Mouse (Mus musculus): ENCODE measurements around the gene Helt.

The Helt gene

DNA sequence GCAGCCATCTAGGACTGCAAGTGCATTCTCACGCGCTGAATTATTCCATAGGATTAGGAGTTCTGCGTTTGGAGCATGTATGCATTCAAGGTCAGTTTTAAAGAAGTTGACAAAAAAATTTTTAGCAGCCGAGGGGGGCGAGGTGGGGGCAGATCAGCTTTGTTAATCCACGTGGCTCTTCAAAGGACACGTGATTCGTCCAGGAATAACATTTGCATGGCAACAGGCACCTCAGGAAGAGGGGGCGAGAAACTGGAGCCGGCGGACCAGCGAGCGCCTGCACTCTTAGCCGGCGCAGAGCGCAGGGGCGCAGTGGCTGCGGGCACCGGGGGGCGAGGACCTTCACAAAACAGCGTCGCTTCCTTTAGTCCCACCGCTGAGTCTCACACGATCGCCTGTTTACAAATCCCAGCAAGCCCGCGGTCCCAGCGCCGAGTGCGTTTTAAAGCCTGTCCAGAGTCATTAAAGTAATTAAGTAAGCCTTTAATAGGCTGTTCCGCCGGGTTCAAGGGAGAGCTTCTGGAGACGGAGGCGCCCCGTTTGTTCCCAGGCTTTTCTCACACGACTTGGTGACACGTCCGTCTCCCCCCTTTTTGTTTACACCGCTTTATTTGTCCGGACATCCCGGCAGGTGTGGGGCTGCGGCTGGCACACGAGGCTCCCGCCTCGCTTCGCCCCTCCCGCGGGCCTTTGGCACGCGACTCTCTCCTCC is at the start of gene Helt:
TSS of gene Helt (minus strand) at position 491 of the 712 bp plus-strand sequence.
- no peak for DNase-seq

DNA sequence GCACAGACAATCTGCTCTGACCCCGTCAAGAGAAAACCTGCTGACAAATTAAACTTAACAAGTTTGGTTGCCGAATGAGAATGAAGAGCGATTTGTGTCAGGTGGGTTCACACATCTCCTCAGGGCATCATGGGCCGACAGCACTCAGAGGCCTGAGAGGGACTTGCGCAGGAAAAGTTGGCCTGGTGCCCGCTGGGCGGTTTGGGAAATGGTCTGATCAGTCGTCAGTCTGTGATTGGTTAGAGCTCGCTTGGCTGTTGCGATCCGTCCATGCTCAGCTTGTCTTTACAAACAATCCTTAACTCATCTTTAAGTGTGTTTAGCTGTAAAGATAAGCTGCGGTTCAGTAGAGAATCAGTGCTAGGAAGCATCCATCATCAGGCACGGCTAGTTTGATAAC is 47.8 kb upstream of the Helt start:
- peak; percentile 23 for DNase-seq

DNA sequence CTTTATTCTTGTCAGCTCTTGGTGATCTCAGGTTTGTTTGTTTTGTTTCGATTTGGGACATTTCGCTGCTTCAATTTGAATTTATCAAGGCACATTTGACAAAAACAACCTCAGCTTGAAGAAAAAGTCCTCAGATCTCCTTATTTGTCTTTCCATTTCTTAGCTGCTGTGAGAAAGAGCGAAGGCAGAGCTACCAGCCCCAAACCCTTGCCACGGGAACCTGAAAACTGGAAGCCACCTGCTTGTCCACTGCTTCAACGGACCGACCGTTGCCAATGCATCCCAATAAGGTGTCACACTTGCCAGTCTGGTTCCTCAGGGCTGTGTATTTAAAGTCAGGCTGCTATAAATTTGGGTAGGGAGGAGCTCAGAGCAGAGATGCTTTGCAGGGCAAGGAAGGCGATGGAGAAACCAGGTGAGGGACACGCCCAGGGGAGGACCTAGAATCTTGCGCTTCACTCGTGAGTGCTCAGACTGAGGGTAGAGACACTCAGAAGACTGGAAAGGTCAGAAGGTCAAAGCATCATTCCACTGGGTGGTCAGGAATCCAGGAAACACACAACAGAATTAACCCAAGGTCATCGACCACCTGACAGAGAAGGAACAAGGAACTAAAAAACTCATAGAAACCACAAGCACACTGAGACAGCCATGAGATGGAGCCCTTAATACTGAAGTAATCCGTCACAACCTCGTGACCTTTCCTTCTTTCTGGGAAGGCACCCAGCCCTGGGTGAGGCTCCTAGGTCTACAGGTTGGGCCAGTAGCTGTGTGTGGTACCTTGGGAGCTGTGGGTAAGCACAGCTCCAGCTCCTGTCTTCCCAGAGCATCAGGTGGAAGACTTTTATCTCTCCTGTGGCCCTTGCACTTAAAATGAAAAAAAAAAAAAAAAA is 46.2 kb upstream of the Helt start:
- DNase-seq: no peak

DNA sequence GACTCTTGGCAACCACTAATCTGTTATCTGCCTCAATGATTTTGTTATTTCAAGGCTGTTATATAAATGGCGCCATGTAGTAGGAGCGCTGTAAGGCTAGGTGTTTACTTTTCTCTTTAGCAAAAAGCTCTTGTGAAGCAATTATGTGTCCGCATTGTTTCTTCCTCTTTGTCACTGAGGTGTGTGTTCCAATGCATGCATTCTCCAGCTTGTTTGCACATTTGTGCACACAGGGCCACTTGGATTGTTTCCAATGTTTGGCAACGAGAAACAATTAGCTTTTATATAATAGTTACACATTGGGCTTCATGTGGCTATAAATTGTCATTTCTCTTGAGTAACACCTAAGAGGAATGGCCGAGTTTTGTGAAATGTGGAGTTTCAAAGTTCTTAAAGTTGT is 44.8 kb upstream of the Helt start:
- no peak for DNase-seq

DNA sequence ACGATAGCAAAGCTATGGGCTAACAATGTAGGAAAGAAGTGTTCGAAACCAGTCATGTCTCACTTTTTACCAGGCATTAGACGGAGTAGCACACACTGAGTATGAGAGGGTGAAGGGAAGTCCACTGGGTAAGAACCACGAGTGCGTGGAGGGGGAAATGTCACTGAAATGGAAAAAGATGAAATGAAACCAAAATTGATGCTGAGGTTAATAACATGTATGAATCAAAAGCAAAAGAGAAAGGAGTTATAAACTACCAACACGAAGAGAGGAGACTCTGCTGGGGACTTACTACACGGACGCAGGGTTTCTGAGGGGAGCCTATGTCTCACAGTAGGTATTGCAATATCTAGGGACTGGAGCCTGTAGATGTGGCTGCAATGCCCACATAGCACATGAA is 41.9 kb upstream of the Helt start:
- no peak for DNase-seq

DNA sequence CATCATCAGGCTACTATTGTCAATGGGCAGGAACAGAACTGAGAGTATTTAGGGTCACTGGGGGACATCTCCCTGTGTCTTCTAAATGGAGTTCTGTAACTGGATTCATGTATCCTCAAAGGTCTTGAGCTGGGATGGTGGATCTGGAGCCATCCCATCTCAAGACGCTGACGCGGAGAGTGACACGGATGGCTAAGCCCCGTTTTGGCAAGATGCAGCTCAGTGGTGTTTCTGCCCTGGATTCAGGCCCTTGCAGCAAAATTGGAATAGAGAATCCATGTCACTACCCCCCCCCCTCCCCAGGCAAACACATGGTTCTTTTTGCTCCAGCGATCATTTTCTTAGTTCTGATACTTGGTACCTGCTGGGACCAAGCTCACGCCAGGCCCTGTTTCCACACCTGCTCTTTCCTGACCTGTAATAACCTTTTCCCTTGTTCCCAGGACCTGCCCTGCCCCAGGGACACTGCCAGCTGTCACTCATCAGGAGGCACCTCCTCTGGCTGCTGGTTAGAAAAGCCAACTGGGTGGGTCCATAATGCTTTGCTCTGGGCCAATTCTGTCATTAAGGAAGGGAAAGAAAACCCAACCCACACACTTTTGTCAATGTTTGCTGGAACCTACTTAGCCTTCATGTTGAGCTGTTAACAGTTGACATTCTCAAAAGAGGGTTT is 38.1 kb upstream of the Helt start:
- no peak for DNase-seq

DNA sequence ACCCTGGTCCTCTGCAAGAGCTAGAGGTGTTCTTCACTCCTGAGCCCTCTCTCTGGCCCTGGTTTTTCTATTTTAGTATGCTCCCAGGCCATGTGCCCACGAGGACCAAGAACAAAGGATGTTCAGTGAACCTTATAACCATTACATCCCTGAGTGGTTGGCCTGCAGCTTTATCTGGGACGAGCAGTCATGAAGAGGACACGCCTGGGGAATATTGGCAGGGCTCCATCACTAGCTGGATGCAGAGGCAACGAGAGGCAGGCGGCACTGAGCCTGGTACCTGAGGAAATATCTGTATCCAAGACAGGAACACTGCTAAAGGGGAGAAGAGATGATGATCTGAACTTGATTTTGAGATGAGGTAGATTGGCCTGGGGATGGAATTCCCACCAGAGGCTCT is 37.3 kb upstream of the Helt start:
- DNase-seq: no peak

DNA sequence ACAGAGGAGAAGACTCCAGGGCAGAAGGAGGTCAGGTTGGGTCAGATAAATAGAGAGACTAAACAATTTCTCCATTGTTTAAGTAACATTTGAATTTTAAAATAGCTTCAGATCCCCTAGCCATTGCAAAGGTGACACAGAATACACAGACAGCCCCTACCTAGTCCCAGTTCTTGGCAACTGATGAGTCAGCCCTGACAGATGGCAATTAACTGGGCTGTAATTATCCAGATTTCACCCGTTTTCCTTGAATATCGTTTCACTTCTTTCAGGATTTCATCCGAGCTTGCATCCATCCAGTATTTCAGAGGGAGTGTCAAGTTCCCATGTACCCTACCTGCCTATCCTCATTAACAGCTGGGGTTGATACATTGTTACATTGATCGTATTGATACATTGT is 34.9 kb upstream of the Helt start:
- no peak for DNase-seq

DNA sequence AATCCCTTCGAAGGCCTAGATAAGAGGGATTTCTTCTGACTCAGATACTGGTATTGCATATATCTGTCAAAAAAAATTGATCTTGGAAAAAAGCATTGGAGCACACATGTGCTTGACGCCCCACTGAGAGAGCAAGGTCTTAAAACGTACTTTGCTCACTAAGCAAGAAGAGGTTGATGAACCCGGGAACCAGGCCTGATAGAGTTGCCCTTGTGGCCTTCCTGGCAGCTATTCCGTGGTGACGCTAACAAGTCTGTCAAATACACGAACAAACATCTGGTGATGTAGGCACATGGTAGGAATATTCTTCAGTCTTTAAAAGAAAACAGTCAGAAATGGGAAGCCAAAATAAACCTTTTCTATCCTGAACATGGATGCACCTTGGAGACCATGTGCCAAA is 32.8 kb upstream of the Helt start:
- DNase-seq: no peak

DNA sequence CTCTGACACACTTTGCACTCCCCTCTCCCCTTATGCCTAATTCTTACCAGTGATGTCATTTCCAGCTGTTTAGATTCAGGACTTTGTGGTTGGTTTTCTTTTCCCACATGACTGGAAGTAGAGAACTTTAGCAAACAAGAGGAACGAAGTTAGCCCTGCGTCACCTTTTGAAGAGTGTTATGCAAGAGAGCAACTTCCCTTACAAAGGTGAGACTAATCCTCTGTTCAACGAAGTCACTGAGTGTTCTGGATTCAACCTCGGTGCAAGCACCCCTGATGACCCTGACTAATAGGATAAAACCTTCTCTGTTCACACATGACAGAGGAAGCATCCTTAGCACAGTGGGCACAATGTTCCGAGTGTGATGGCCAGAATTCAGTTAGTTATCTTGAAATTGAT is 32.2 kb upstream of the Helt start:
- no peak for DNase-seq

DNA sequence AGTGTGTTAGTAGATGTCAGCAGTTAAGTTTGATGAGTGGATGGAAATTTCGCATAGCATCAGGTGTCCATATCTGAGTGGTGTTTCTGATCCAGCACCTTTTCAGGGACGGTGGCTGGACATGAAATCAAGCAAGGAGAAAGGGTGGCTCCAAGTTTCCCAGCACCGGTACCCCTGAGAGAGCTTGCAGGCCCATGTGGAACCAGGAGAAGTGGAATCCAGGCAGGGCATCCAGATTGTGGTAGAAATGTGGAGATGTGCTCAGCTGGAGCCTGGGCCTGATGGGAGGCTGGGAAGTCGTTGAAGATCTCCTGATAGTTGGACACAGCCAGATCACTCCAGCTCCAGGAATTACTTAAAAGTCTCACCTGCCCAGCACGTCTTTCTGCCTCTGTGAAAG is 30.2 kb upstream of the Helt start:
- DNase-seq: no peak

DNA sequence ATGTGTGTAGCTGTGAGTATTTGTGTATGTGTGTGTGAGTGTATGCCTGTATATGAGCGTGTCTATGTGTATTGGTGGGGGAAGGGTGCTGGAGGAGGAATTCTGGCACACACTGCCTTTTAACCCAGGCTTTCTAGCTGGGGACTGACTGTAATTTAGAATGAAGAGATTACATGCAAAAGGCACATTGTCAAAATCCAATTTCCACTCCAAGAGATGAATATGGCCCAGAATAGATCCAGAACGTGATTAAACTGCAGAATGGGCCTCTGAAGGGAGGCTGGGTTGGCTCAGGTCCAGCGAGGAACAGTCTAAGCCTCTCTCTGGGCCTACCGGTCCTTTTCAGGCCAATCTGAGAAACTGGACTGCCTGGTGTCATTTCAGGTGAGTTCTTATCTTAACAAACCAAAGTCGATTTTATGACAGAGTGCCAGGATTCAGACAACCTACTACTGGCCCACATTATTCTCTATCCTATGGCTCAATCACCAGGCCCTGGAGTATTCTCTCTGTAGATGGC is 29.3 kb upstream of the Helt start:
- DNase-seq: no peak

DNA sequence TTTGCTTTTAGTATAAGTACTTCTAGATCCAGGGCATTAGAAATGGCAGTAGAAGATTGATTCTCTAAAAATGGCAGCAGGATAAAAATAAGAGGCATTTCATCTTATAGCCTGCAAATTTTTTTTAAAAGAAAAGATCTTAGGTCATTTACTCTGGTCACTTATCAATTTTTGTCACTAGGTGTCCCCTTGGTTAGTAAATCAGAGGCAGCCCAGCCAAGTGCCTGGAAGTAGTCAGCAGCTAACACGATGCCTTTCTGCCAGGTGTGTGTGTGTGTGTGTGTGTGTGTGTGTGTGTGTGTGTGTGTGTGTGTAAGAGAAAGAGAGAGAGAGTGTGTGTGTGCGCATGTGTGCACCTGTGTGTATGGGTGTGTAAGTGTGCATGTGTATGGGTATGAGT is 28.4 kb upstream of the Helt start:
- DNase-seq: no peak

DNA sequence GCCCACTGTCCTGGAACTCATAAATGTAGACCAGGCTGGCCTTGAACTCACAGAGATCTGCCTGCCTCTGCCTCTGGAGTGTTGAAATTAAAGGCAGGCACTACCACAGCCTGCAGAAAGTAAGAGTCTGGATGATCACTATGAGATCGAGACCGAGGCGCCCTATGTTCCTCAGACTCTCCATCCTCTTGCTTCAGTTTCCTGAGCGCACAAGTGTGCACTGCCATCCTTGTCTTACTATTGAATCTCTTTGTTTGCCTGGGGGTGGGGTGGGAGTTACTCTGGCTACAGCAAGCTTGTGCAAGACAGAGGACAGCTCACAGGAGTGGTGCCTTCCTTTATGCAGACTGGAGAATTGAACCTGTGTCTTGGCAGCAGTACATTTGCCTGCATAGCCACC is 27.9 kb upstream of the Helt start:
- no peak for DNase-seq

DNA sequence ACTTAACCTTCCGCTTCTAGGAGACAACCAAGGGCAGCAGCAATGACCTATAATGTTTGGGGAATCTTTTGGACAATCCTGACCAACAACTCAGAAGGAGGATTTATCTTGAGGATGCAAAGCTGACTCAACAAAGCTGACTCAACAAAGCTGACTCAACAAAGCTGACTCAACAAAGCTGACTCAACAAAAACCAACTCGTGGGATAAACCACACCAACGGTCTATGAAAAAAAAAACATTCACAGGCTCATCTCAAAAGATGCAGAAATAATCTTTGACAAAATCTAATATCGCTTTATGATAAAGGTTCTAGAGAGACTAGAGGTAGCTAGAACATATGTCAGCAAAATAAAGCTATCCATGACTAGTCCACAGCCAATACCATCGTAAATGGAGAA is 24.3 kb upstream of the Helt start:
- no peak for DNase-seq

DNA sequence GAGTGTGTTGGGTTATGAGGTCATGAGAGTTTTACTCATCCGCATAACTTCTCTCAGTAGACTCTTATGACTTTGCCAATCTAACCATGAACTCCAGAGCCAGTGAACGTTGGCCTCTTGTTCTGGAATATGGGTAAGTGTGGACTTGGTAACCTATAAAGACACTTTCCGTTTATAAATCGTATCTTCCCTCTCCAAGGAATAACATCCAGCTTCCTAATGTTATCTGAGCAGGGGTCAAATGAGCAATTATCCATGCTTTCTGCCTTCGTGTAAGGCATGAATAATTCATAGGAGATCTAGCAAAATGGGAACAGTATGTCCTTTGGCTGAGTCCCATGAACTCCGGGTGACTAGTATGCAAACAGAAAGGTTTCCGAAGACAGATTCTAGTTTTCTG is 22.7 kb upstream of the Helt start:
- no peak for DNase-seq

DNA sequence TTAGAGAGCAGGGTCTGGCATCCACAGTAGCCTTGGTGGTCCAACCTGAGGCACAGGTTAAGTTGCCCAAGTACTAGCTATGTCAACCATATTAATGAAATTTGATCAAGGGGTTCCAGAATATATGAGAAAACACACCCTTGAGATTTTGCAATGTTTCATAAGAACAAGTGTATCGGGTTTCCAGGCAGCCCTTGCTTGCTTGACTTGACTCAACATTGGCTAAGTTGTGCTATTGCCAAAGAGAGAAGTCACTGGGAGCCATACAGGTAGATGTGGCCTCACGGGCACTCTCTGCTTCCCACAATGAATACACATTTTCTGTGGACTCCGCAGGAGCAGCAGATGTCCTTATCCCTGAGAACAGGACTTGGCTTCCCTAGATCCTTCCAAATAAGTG is 19.3 kb upstream of the Helt start:
- no peak for DNase-seq

DNA sequence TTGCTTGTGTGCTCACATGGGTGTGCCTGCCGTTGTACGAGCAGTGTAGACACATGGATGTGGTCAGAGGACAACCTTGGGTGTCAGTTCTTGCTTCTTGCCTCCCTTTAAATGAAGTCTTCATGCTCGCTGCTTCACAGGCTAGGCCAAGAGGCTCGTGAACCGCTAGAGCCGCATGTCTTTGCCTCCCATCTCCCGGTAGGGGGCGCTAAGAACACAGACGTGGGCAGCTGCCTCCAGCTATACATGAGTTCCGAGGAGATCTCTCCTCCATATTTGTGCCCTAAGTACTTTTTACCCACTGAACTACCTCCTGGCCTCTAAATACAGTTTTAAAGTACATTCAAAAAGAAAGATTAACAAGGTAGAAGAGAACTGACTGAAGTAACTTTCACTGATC is 16.7 kb upstream of the Helt start:
- DNase-seq: peak; percentile 86

DNA sequence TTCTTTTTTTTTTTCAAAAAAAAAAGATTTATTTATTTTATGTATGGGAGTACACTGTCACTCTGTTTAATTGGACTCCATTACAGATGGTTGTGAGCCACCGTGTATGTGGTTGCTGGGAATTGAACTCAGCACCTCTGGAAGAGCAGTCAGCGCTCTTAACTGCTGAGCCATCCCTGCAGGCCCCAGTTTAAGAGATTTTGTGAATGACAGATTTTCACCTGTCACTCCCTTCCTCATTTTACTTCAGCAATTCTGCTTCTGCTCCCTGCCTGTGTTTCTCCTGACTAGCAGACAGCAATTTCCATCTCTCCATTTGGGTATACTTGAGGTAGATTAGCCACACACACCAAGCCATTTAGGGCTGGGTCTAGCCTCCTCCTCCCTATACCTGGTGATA is 13.7 kb upstream of the Helt start:
- DNase-seq: no peak

DNA sequence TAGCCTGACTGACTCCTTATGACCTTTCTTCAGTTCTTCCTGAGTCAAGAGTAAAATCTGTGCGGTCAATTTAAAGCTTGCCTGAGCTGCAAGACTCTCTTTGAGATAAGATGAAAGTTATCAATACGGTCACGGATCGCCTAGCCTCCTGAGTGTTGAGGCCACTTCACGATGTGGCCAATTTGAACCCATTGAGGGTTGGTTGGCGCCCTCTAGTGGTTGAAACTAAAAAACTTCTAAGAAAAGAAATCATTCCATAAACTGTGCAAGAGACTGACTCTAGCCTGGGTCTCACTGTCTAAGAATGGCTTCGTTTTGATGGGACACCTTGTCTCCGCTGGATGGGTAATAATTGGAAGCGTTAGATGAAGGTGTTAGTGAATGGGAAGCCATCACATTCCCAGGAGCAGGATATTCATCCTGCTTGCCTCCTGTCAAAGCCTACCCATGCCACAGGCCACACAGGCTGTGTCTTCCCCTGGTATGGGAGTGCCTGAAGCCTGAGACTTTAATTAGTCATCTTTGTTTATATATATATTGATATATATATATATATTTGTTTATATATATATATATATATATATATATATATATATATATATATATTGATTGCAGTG is 11.4 kb upstream of the Helt start:
- DNase-seq: peak; percentile 30

DNA sequence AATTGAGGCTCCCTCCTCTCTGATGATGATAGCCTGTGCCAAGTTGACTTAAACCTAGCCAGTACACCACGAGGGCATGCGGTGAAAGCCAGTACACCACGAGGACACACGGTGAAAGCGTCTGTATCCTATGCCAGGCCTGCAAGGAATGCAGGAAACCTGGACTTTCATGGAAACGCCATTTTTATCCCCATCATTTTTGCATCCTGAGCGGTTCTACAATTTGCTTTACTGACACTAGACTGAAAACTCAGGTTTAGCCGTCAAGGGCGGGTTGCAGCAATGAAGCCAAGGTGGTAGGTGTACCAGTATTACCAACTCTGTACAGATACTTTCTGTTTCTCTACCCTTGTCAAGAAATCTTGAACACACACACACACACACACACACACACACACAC is 7.7 kb upstream of the Helt start:
- no peak for DNase-seq

DNA sequence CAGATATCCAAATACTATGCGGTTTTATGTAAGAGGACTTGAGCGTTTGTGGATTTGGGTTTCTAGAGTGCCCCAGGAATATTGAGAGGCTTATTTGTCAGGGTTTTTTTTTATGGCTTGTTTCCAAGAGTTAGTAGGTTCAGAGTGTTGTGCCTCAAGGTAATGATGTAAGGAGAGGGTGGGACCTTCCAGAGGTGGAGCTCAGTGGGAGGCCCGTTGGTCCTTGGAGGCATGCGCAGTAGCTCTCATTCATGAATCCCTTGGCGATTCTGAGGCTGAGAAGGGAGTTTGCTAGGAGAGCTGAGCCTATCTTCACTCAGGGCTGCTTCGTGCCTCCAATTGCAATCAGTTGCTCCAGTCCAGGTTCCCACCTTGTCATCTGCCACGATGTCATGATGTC is 4.4 kb upstream of the Helt start:
- no peak for DNase-seq

DNA sequence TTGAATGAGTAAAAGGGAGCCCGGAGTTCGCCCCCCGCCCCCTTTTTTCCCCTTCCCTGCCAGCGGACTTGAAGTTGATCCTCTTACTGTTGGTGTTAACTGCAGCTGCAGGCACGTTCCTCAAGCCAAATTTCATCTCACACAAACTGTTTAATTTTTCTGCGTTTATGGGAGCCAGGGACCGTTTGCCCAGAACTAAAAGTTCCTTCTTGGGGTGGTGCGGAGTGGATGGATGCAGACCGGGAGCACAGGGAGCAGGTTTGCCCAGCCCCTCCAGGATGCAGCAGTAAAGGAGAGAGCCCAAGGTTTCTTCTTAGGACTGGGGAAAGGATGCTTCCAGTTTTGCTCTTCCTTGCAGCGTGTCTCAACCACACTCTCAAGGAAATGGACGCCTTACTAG is 2.1 kb upstream of the Helt start:
- no peak for DNase-seq

All from liver (tissue).